Mouse (Mus musculus) sigmoid colon, adult 10 weeks (tissue): ENCODE data around the gene BC049715. TPM values are rescaled to one million over a fixed set of nuclear protein-coding genes. Genes with fewer than 3 reads are reported as not detected.

Experiments
- polyA plus RNA-seq: library from polyadenylated mRNA; stranded (reverse); fragments of 350-450 nt; fragmentation: Illumina TruSeq; extraction: RNeasy Lipid Tissue Mini Kit (QIAGEN cat#74804); gene quantifications from one replicate; pipeline ENCODE4 v1.2.3, GENCODE M21; 2014; ENCODE audit warnings: low read depth, low replicate concordance

Gene BC049715
- 2.9 TPM for polyA plus RNA-seq

DNA sequence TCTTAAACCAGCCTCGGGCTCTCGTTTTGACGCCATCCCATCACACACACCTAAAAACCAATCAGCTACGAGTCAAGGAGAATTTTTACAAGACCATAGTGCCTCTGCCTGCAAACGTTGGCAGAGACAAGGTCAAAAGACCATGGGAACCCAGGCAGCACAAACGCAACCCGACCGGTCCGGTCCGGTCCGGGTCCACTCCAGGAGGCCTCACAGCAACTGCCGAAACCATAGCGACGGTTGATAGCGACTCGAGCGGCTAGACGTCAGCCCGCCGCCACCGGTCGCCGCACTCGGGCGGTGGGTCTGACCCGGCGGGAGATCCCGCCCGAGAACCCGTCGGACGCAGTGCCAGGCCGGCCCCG, at the start of gene BC049715:
BC049715 (plus strand) TSS at position 111 of the 365 bp plus-strand sequence.

DNA sequence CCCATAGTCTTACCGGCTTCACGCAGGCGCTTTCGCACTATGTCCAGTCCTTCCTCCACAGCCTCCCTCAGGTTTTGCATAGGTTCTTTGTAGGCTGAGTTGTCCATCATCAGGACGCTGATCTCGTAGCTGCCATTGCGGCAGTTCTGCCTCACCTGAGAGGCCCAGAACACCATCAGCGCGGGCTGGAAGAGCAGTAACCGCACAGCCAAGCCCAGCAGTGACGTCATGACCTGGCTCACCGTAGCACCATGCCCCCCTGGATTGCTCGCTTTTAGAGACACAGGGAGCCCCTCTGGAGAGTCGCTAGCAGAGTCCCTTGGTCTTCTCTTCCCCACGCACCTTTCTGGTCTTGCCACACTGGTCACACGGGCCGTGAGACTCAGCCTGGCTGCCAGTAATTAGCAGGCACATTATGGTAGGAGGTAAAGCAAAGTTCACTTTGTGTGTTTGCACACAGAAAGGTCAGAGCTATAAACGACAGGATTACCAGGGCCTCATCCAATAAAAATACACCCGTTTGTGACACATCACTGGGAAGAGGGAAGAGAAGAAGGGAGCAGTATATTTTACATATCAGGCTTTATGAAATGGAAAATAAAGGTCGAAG, 45.9 kb upstream of the BC049715 start, which contains the start of gene Gucy2c:
Gucy2c (minus strand) TSS at position 389 of the 610 bp plus-strand sequence.

DNA sequence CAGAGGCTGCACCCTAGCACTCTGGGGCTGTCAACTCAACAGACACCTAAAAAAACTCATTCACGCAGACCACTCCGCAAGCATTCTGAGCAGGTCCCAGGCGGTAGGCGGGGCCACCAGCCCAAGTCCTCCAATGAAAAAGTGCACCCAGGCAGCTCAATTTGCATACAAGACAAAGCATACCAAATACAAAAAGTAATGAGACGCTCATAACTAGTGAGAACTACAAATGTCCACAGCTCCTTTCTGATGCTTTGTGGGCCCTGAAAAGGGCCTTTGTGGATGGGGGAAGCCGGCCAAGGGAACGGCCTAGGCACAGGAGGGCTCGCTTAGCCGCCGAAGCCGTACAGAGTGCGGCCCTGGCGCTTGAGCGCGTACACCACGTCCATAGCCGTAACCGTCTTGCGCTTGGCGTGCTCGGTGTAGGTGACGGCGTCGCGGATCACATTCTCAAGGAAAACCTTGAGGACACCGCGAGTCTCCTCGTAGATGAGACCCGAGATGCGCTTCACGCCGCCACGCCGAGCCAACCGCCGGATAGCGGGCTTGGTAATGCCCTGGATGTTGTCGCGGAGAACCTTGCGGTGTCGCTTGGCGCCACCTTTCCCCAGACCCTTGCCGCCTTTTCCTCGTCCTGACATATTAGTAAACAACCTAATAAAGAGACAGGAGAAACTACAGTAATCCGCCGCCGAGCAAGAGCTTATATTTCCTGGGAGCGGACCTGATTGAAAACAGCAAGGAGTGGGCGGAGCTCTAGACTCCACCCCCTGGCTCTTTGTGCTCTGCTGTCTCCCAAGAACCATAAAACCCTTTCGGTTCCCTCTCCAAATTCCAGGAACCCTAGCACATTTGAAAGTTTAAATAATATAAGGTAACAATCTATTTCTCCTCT, 23.4 kb upstream of the BC049715 start, which contains the start of gene Hist4h4:
Hist4h4 (minus strand) TSS at position 677 of the 895 bp plus-strand sequence.

DNA sequence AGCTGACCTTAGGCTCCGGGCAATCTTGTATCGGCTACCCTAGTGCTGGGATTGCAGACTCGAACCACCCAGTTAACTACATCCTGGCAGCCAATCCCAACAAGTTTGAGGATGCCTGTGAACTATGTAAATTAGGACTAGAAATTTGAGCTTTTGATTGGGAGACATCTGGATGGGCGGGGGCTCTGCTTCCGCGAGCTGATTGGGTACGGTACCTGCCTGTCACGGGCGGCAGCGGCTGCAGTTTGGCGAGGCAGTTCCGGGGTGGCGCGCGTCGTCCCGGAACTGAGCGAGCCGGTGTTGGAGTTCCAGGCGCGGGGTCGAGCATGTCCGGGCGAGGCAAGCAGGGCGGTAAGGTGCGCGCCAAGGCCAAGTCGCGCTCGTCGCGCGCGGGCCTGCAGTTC, 19.4 kb upstream of the BC049715 start, which contains the start of gene H2afj:
H2afj (plus strand) TSS at position 231 of the 404 bp plus-strand sequence.

DNA sequence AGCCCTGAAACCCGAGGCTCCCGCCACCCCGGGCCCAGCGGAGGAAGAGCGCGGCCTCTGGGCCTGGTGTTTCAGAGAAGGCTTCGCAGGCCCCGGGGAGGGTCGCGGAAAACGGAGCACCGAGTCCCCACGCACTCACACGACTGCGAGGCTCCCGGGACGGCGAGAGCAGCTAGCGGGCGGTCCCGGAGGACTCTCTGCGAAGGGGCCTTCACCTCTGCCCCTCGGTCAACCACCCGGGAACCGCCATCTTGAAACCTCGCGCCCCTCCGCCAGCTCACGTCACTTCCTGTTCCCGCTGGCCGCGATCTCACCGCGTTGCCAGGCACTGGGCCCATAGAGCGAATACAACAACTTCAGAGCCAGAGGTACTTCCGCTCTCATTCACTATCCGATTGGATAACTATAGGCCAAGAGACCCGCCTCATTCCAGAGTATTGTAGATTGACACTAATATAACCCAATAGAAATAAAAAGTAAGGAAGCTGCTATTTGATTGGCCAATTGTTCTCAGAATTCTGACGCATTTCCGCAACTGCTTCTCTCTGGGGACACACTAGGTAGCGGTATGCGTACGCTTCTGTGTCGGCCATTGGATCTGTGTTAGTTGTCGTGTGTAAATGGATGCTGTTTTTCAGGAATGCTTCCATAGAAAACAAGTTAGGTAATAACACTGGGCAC, 595 bp downstream of the BC049715 start, which contains the start of gene Wbp11:
Wbp11 (minus strand) TSS at position 353 of the 681 bp plus-strand sequence.

DNA sequence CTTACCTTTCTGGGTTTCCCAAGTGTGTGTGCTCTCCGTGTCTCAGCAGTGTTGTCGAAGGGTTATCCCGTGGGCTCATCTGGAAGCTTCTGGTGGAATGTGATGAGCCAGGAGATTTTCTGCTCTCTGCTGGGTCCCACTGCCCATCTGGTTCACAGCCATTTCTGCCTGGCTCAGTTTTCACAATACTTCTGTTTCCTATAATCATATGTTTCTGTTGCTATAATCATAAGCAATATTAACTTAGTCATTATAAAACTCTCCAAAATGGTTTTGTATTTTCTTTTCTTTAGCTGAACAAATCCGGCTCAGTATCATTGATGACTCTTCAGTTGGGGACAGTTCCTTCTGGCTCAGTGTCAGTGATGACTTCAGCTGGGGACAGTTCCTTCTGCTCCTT, 7.9 kb downstream of the BC049715 start, which contains the start of gene Smco3:
Smco3 (minus strand) TSS at position 101 of the 400 bp plus-strand sequence.

DNA sequence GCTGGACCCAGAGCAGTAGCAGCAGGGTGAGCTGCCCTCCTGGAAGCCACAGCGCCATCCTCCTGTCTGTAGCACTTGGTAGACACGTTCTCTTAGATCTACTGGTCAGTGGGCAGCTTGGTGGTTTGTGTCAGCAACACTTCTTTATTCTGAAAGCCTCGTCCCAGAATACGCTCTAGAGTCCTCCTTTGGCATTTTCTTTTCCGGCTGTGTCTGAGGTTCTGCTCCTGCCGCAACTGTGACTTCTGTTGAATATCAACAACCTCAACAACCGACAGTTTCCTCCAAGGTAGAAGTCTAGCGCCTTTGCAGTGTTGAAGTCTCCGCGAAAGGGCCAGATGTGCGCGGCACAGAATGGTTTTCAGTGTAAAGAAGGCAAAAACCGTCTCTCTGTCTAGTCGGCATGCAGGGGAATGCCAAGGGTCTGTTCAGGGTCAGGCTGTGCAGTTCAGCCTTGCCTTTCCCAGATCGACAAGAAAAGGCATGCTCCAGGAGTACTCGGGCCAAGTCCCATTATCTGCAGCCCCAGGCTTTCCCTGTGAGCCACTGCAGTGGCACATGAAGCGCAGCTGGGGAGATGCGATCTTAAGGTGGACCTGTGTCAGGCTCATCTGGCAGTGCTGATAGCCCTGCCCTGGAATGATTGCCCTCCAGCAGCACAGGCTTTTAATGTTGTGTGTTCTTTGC, 29.9 kb downstream of the BC049715 start, which contains the start of gene Art4:
Art4 (minus strand) TSS at position 548 of the 687 bp plus-strand sequence.

DNA sequence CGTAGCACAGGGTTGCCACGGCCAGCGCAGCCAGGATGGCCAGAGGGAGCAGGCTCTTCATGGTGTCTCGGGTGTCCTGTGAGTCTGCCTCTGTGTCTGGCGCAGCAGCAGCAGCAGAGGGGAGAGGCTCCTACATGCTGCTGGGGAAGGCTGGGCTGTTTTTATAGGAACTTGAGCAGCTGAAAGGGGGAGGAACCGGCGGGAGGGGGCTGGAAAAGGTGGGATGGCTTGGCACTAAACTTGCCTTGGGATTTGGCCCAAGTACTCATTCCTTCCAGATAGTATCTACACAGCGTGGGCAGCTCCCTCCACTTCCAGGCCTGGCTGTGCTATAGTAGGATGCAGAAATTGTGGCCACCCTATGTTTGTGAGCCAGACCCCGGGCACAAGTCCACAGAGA, 48.2 kb downstream of the BC049715 start, which contains the start of gene Mgp:
Mgp (minus strand) TSS at position 154 of the 400 bp plus-strand sequence.

Other genes with a start within 250 kb of the BC049715 start
- gene Plbd1, start 165.7 kb upstream of the BC049715 start, polyA plus RNA-seq = 119 TPM
- 85.6 TPM for gene Gucy2c, start 45.9 kb upstream of the BC049715 start, polyA plus RNA-seq
- 0.57 TPM for gene Hist4h4, start 23.2 kb upstream of the BC049715 start, polyA plus RNA-seq
- 21.0 TPM for gene H2afj, start 19.4 kb upstream of the BC049715 start, polyA plus RNA-seq
- gene Wbp11, start 607 bp downstream of the BC049715 start, polyA plus RNA-seq = 95.7 TPM
- not detected for gene Smco3, start 7.8 kb downstream of the BC049715 start, polyA plus RNA-seq
- 0.76 TPM for gene Art4, start 30.1 kb downstream of the BC049715 start, polyA plus RNA-seq
- gene Mgp, start 48.2 kb downstream of the BC049715 start, polyA plus RNA-seq = 43.5 TPM
- gene Erp27, start 94.6 kb downstream of the BC049715 start, polyA plus RNA-seq = not detected
- 0.32 TPM for gene Pde6h, start 96.2 kb downstream of the BC049715 start, polyA plus RNA-seq
- gene Arhgdib, start 114.3 kb downstream of the BC049715 start, polyA plus RNA-seq = 19.8 TPM